Mouse (Mus musculus) olfactory bulb, adult 2 months (tissue): ENCODE results near the gene Samd4b. TPM values are rescaled to one million over a fixed set of nuclear protein-coding genes. Genes with fewer than 3 reads are reported as not detected.

ENCODE experiments used
- H3K27ac ChIP-seq: fragments of 200-500 bp; 2 replicates; pipeline ENCODE4 v1.5.1; 2012; ENCODE audit warnings: low read depth, low read length; ENCODE audit not compliant: insufficient read depth
- H3K4me1 ChIP-seq: fragments of 200-500 bp; 2 replicates; pipeline ENCODE4 v1.6.1; 2012; ENCODE audit warnings: low read length; ENCODE audit not compliant: control insufficient read depth, insufficient read depth
- H3K4me3 ChIP-seq: fragments of 200-500 bp; 2 replicates; pipeline ENCODE4 v1.5.1; 2012; ENCODE audit warnings: mild to moderate bottlenecking, low read depth, low read length, moderate library complexity; ENCODE audit not compliant: insufficient read depth
- CTCF ChIP-seq: fragments of 200-500 bp; IDR thresholded peaks from 2 replicates; pipeline ENCODE4 v1.5.1; 2012; ENCODE audit warnings: low read depth, mild to moderate bottlenecking, low read length, moderate library complexity; ENCODE audit not compliant: insufficient read depth
- POLR2A ChIP-seq: fragments of 200-500 bp; IDR thresholded peaks from 2 replicates; pipeline ENCODE4 v1.6.1; 2012; ENCODE audit warnings: mild to moderate bottlenecking, low read depth, low read length, moderate library complexity; ENCODE audit not compliant: insufficient read depth
- WGBS: fragments of 180-500 bp; shearing (Covaris S2); methylation state at CpG from one replicate; pipeline ENCODE4 v1.1.7; 2018; 5-methylcytosine and 5-hydroxymethylcytosine counted together
- polyA plus RNA-seq: library from polyadenylated mRNA; stranded (reverse); fragments of >200 nt; gene quantifications from 2 replicates; pipeline ENCODE4 v1.2.4, GENCODE M21; 2012; ENCODE audit warnings: low replicate concordance; ENCODE audit not compliant: missing spikeins, insufficient read depth, insufficient read length

Samd4b gene
- polyA plus RNA-seq, 1 experiment, result not detected

GRCm38 (mm10) chr7:28570982-28571682 lies 26.8 kb downstream of the Samd4b start:
- H3K4me1 ChIP-seq, result peaks cover 40% of the 10 kb centered on the region
- H3K4me3 ChIP-seq, result no peak overlapping the region
- H3K27ac ChIP-seq, result no peak overlapping the region
- TF ChIP-seq CTCF, result no peak
- no peak for TF ChIP-seq POLR2A
- 47% methylated on average over 5 of the region's 5 CpGs for WGBS

GRCm38 (mm10) chr7:28570291-28570981 lies 27.5 kb downstream of the Samd4b start:
- Histone ChIP-seq H3K4me3 (no peak overlapping the region), H3K27ac (no peak overlapping the region), H3K4me1 (peaks cover 46% of the 10 kb centered on the region)
- no peak for TF ChIP-seq CTCF
- 61% methylated on average over 12 of the region's 12 CpGs for WGBS

GRCm38 (mm10) chr7:28568253-28568652 lies 29.7 kb downstream of the Samd4b start:
- Histone ChIP-seq H3K4me1 (peaks cover 60% of the 10 kb centered on the region), H3K4me3 (no peak overlapping the region), H3K27ac (no peak overlapping the region)
- no peak for TF ChIP-seq POLR2A
- TF ChIP-seq CTCF, result peak; percentile 77

- Histone ChIP-seq H3K4me1 (peaks cover 60% of the 10 kb centered on the region), H3K27ac (no peak overlapping the region), H3K4me3 (no peak overlapping the region)
- no peak for TF ChIP-seq CTCF
- no peak for TF ChIP-seq POLR2A
- WGBS, result 87% methylated on average over 4 of the region's 4 CpGs
Observed at GRCm38 (mm10) chr7:28567539-28567938, 30.4 kb downstream of the Samd4b start.

- WGBS, result 27% methylated on average over 5 of the region's 5 CpGs
- Histone ChIP-seq H3K4me3 (no peak overlapping the region), H3K27ac (peak overlapping the region; percentile 38), H3K4me1 (peaks cover 46% of the 10 kb centered on the region)
- TF ChIP-seq POLR2A, result no peak
- TF ChIP-seq CTCF, result no peak
Observed at GRCm38 (mm10) chr7:28565407-28565806, 32.5 kb downstream of the Samd4b start.

- TF ChIP-seq CTCF (no peak), POLR2A (no peak)
- Histone ChIP-seq H3K4me3 (no peak overlapping the region), H3K27ac (no peak overlapping the region), H3K4me1 (peaks cover 34% of the 10 kb centered on the region)
- 96% methylated on average over 13 of the region's 13 CpGs for WGBS
Observed at GRCm38 (mm10) chr7:28562951-28563350, 35.0 kb downstream of the Samd4b start.

- no peak for TF ChIP-seq POLR2A
- no peak for TF ChIP-seq CTCF
- no peak overlapping the region for H3K27ac ChIP-seq
- peaks cover 29% of the 10 kb centered on the region for H3K4me1 ChIP-seq
- no peak overlapping the region for H3K4me3 ChIP-seq
- WGBS, result 94% methylated on average over 13 of the region's 13 CpGs
Observed at GRCm38 (mm10) chr7:28562371-28562770, 35.6 kb downstream of the Samd4b start.

GRCm38 (mm10) chr7:28561967-28562366 lies 36.0 kb downstream of the Samd4b start:
- TF ChIP-seq POLR2A (no peak), CTCF (no peak)
- Histone ChIP-seq H3K27ac (no peak overlapping the region), H3K4me3 (no peak overlapping the region), H3K4me1 (peaks cover 27% of the 10 kb centered on the region)
- WGBS, result 97% methylated on average over 11 of the region's 11 CpGs

- WGBS, result 92% methylated on average over 10 of the region's 10 CpGs
- Histone ChIP-seq H3K4me3 (no peak overlapping the region), H3K27ac (no peak overlapping the region), H3K4me1 (peaks cover 18% of the 10 kb centered on the region)
- TF ChIP-seq POLR2A (no peak), CTCF (no peak)
Observed at GRCm38 (mm10) chr7:28560856-28561255, 37.1 kb downstream of the Samd4b start.

GRCm38 (mm10) chr7:28558486-28558885 lies 39.5 kb downstream of the Samd4b start:
- 59% methylated on average over 4 of the region's 4 CpGs for WGBS
- no peak overlapping the region for H3K27ac ChIP-seq
- no peak overlapping the region for H3K4me3 ChIP-seq
- TF ChIP-seq POLR2A (no peak), CTCF (no peak)
- H3K4me1 ChIP-seq, result no peaks in the 10 kb centered on the region
